Mouse (Mus musculus) T-helper 2 cell (primary cell): ENCODE data around the gene Il20rb.

Experiments
- in situ Hi-C: fragments of 300-600 bp; cut with MboI, MseI; formaldehyde crosslinking; loops from one replicate; pipeline ENCODE4 v1.15.1; 2025; ENCODE audit warnings: high pct_unique_total_duplicates

Il20rb gene

GRCm38 (mm10) chr9:100470936-100471604 is 15.5 kb downstream of the Il20rb start:
- in situ Hi-C loops = no loop called here

- in situ Hi-C loops = no loop called here
Observed at GRCm38 (mm10) chr9:100470228-100470627, 16.4 kb downstream of the Il20rb start.

- in situ Hi-C loops = no loop called here
Observed at GRCm38 (mm10) chr9:100469681-100470080, 16.9 kb downstream of the Il20rb start.

- in situ Hi-C loops = no loop called here
Observed at GRCm38 (mm10) chr9:100468151-100468550, 18.4 kb downstream of the Il20rb start.

- in situ Hi-C loops = no loop called here
Observed at GRCm38 (mm10) chr9:100467653-100468052, 18.9 kb downstream of the Il20rb start.

- in situ Hi-C loops = no loop called here
Observed at GRCm38 (mm10) chr9:100466743-100467142, 19.8 kb downstream of the Il20rb start.

- in situ Hi-C loops = no loop called here
Observed at GRCm38 (mm10) chr9:100465988-100466387, 20.6 kb downstream of the Il20rb start.

- in situ Hi-C loops = no loop called here
Observed at GRCm38 (mm10) chr9:100465380-100465779, 21.2 kb downstream of the Il20rb start.

GRCm38 (mm10) chr9:100463771-100464170 is 22.8 kb downstream of the Il20rb start:
- in situ Hi-C loops = no loop called here

GRCm38 (mm10) chr9:100462098-100462497 is 24.5 kb downstream of the Il20rb start:
- in situ Hi-C loops = no loop called here

GRCm38 (mm10) chr9:100461671-100462070 is 24.9 kb downstream of the Il20rb start:
- in situ Hi-C loops = no loop called here

GRCm38 (mm10) chr9:100460203-100460602 is 26.4 kb downstream of the Il20rb start:
- in situ Hi-C loops = no loop called here

GRCm38 (mm10) chr9:100457971-100458681 is 28.5 kb downstream of the Il20rb start:
- in situ Hi-C loops = loop anchor here (5.0 kb wide), 1 partner anchor 454 kb away; no protein-coding TSS in a partner anchor

- in situ Hi-C loops = no loop called here
Observed at GRCm38 (mm10) chr9:100454664-100454993, 32.0 kb downstream of the Il20rb start.

- in situ Hi-C loops = no loop called here
Observed at GRCm38 (mm10) chr9:100453944-100454663, 32.5 kb downstream of the Il20rb start.

- in situ Hi-C loops = no loop called here
Observed at GRCm38 (mm10) chr9:100452432-100452831, 34.2 kb downstream of the Il20rb start.

GRCm38 (mm10) chr9:100446059-100446686 is 40.4 kb downstream of the Il20rb start:
- in situ Hi-C loops = loop anchor here (5.0 kb wide), 1 partner anchor 201 kb away; no protein-coding TSS in a partner anchor

- in situ Hi-C loops = no loop called here
Observed at GRCm38 (mm10) chr9:100440111-100440790, 46.3 kb downstream of the Il20rb start.

GRCm38 (mm10) chr9:100439481-100439880 is 47.1 kb downstream of the Il20rb start:
- in situ Hi-C loops = no loop called here

GRCm38 (mm10) chr9:100438994-100439393 is 47.6 kb downstream of the Il20rb start:
- in situ Hi-C loops = no loop called here

GRCm38 (mm10) chr9:100436865-100437595 is 49.6 kb downstream of the Il20rb start:
- in situ Hi-C loops = no loop called here
